Mouse (Mus musculus) brain, embryonic 14.5 days (tissue): ENCODE results near the gene Cntfr. TPM values are rescaled to one million over a fixed set of nuclear protein-coding genes. Genes with fewer than 3 reads are reported as not detected.

Source experiments
- DNase-seq: peaks from one replicate; pipeline ENCODE4 v3.0.0-alpha.2; 2011; ENCODE audit warnings: low read depth
- CTCF ChIP-seq: fragments of 200-500 bp; IDR thresholded peaks from 2 replicates; pipeline ENCODE4 v1.5.1; 2012; ENCODE audit warnings: inconsistent platforms, mild to moderate bottlenecking, moderate library complexity, borderline replicate concordance; ENCODE audit not compliant: insufficient read depth, insufficient read length; ENCODE audit errors: extremely low read depth
- POLR2A ChIP-seq: fragments of 200-500 bp; IDR thresholded peaks from 2 replicates; pipeline ENCODE4 v1.6.1; 2012; ENCODE audit warnings: mild to moderate bottlenecking, inconsistent platforms, borderline replicate concordance; ENCODE audit not compliant: poor library complexity, insufficient read depth, insufficient read length, severe bottlenecking; ENCODE audit errors: extremely low read depth
- polyA plus RNA-seq: library from polyadenylated mRNA; depleted of rRNA; stranded (reverse); fragments of >200 nt; gene quantifications from 2 replicates; pipeline ENCODE4 v1.2.3, GENCODE M21; 2012; rRNA removed

Cntfr gene
- 62.2 and 109 TPM in 2 replicates for polyA plus RNA-seq

DNA sequence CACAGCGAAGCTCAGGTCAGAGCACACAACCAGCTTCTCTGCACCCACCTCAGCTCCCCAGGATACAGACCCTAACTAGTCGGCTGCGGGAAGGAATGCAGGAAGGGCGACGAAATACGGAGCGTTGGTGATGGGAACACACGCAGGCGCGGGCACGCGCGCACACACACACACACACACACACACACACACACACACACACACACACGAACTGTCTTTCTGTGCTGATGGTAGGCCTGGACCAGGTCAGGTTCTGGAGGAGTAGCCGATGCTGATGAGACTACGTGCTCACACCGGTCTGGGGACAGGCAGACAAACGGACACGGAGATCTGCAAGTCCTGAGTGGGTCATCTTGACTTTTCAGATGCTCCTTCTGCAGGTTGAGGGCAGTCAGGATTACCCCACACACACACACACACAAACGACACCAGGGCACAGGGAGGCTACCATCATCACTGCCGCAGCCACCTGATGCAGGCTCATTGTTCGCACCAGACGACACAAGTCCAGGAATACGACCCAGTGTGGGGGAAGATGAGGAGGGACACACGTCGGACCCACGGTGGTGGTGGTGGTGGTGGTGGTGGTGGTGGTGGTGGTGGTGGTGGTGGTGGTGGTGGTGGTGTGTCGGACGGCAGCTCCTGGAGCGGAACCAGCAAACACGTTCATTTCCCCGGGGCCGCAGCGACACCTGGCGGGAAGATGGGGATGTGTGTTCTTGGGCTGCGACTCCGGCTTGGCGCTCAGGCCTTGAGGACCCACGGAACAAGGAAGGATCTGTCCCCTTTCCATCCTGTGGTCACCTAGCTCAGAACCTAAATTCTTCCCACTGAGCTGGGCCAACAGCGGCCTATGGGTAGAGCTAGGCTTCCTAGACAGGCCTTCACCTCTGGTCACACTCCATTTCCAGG, at the start of gene Cntfr:
Cntfr (minus strand) TSS at position 160 of the 912 bp plus-strand sequence.
- DNase-seq = peak; percentile 88
- TF ChIP-seq CTCF = peak; percentile 69

GRCm38 (mm10) chr4:41745021-41745420, 48.1 kb upstream of the Cntfr start:
- no peak for TF ChIP-seq POLR2A
- no peak for TF ChIP-seq CTCF
- no peak for DNase-seq

DNA sequence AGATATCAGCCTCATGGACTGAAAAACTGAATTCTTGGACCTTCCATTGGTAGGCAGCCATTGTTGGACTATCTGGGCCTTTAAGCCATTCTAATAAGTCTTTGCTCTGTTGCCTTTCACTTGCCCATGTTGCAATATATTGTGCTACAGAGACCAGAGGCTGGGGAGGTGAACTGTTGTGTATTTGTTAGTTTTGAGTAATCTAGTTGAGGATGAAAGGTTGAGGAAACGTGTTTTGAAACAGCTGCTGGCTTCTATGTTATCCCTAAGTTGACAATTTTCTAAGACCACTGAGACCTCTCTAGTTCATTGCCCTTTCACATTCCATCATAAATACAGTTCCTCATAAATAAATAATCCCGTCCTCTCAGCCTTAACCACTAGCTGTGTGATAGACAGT, 47.2 kb upstream of the Cntfr start:
- TF ChIP-seq CTCF (no peak), POLR2A (no peak)

GRCm38 (mm10) chr4:41741158-41741560, 44.3 kb upstream of the Cntfr start:
- TF ChIP-seq CTCF (no peak), POLR2A (peak; percentile 58; the same call in 1 of the 2 replicates)
- DNase-seq = peak; percentile 99

More for the DNA sequence above, 47.2 kb upstream of the Cntfr start:
- DNase-seq = no peak

DNA sequence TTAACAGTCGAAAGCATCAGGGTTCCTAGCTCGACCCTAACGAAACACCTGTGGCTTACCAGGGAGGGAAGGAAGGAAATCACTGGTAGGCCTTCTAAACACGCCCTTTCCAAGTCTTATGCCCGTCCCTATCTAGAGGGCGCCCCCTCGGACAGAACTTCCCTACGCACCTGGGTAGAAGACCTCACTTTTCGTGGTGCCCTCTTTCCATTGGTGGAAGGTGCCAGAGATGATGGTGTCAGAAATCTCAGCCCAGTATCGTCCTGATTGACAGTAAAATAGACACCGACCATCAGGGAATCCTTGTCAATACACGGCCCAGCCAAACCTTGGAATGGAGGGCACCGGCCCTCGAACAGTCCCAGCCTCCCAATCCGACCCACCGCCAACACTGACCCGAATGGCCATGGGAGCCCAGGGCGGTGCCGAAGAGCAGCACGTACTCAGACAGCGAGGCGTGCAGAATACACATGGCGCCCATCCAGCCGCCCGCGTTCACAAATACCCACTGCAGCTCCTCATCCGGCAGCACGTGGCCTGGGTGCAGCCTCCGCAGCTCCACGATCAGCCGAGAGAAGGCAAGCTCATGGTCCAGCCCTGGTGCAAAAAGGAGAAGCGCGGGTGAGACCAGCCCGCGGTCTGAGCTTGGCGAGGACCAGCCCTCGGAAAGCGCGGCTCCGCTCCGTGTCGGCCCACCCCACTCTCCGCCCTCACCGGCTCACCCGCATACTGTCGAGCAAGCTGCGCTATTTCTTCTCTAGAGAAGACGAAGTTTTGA, 43.7 kb upstream of the Cntfr start:
- DNase-seq = no peak
- TF ChIP-seq POLR2A = no peak
- no peak for TF ChIP-seq CTCF

GRCm38 (mm10) chr4:41739260-41739659, 42.4 kb upstream of the Cntfr start:
- no peak for TF ChIP-seq POLR2A
- no peak for TF ChIP-seq CTCF
- no peak for DNase-seq

DNA sequence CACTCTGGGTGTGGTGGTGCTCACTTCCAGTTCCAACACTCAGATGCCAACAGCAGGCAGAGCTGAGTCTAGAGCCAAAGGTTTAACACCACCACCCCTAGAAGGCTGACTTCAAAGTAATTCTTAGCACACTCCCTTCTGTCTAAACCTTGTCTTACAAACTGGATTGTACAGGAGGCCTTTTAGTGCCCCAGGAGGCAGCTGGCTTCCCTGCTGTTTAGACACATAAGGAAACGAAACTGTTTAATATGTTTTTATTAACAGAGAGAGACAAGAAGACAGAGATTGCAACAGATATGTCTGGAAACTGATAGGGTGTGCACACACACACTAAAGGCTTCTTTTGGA, 41.3 kb upstream of the Cntfr start:
- DNase-seq = no peak
- TF ChIP-seq POLR2A (no peak), CTCF (no peak)

DNA sequence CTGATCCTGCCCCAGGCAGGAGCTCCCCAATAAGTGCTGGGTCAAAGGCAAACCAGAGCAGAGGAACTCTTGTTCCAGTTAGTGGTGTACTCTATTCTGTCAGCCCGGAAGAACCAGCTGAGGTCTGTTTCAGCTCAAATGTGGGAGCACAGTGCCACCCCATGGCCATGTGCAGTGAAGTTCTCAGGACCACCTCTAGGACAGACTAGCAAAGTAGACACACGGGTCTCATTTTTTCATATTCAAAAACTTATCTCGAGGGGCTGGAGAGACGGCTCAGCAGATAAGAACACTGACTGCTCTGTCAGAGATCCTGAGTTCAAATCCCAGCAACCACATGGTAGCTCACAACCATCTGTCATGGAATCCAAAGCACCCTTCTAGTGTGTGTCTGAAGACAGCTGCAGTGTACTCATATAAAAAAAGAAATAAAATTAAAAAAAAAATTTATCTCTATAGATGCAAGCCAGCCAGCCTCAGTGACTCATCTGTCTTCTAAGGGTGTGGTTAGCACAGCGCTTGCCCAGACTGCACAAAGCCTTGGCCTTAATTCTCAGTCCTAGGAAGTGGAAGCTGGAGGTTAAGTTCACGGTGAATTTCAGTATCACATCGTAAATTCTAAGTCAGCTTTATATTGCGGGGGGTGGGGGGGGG, 40.8 kb upstream of the Cntfr start:
- TF ChIP-seq POLR2A (no peak), CTCF (peak; percentile 92)
- DNase-seq = peak; percentile 89

DNA sequence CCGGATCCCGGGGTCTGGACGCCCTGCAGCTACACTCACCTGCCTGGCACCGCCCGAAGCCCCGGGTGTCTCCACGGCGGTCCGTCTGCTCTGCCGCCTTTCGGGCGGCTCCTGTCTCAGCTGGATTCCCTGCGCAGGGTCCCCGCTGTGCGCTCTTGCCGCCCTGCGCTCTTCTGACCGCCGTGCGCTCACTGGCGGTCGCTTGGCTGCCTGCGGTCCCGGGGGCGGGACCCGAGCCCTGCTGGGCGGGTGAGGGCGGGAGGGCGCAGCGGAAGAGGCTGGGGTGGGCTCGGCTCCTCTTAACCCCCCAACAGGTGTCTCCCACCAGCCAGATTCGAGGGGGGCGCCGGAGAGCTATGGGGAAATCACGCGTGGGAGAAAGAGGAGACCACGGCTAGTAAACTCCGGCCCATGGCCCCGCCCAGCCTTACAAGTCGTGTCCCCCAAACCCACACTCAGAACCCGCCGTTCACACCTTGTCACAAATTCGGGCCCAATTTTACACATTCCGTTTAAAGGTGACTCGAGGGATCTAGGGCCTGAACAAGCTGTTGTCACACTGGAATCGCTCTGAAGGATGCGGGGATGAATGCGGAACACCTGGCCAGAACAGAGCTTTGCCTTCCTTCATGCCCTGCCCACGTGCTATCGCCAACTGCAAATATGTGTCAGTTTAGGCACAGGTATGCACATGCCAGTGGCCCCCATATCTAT, 34.3 kb upstream of the Cntfr start, which contains the start of gene Arid3c:
Arid3c (minus strand) TSS at position 91 of the 714 bp plus-strand sequence.
- TF ChIP-seq POLR2A (no peak), CTCF (no peak)
- DNase-seq = peak; percentile 29

GRCm38 (mm10) chr4:41726826-41727621, 30.1 kb upstream of the Cntfr start:
- DNase-seq = peak; percentile 85
- no peak for TF ChIP-seq CTCF
- TF ChIP-seq POLR2A = no peak
